Mouse (Mus musculus) neural tube, embryonic 12.5 days (tissue): ENCODE results near the gene Rnaseh1. TPM values are rescaled to one million over a fixed set of nuclear protein-coding genes. Genes with fewer than 3 reads are reported as not detected.

Experiments used
- ATAC-seq: fragments of 200-750 bp; cut with Nextera tagmentation; 2 replicates; pipeline ENCODE4 v1.8.0; 2017; ENCODE audit warnings: low read depth, mild to moderate bottlenecking, moderate TSS enrichment, moderate library complexity; ENCODE audit not compliant: low FRiP score
- H3K27ac ChIP-seq: fragments of 300-500 bp; sonication (generic); 2 replicates; pipeline ENCODE4 v1.5.1; 2016
- H3K27me3 ChIP-seq: fragments of 300-500 bp; sonication (generic); replicated peaks from 2 replicates; pipeline ENCODE4 v1.6.1; 2016; ENCODE audit warnings: mild to moderate bottlenecking
- H3K36me3 ChIP-seq: fragments of 300-500 bp; sonication (generic); 2 replicates; pipeline ENCODE4 v1.6.1; 2016; ENCODE audit warnings: mild to moderate bottlenecking
- H3K4me1 ChIP-seq: fragments of 300-500 bp; sonication (generic); 2 replicates; pipeline ENCODE4 v1.6.1; 2016
- H3K4me2 ChIP-seq: fragments of 300-500 bp; sonication (generic); replicated peaks from 2 replicates; pipeline ENCODE4 v1.6.1; 2016; ENCODE audit warnings: mild to moderate bottlenecking
- H3K4me3 ChIP-seq: fragments of 300-500 bp; sonication (generic); 2 replicates; pipeline ENCODE4 v1.5.1; 2016
- H3K9ac ChIP-seq: fragments of 300-500 bp; sonication (generic); 2 replicates; pipeline ENCODE4 v1.6.1; 2016; ENCODE audit warnings: mild to moderate bottlenecking
- H3K9me3 ChIP-seq: fragments of 300-500 bp; sonication (generic); 2 replicates; pipeline ENCODE4 v1.6.1; 2016; ENCODE audit warnings: mild to moderate bottlenecking
- WGBS: fragments of 180-500 bp; shearing (Covaris S2); methylation state at CpG from one replicate; pipeline ENCODE4 v1.1.7; 2016; 5-methylcytosine and 5-hydroxymethylcytosine counted together
- polyA plus RNA-seq: library from polyadenylated mRNA; unstranded; fragments of >200 nt; fragmentation: Nextera tagmentation; extraction: Ambion mirVana; gene quantifications from 2 replicates; pipeline ENCODE4 v1.2.1, GENCODE M21; 2016

Gene Rnaseh1
- polyA plus RNA-seq, 1 experiment from 2014 or later: 29.3 TPM

GRCm38 (mm10) chr12:28624251-28624650 lies 25.2 kb upstream of the Rnaseh1 start:
- no peaks in the 10 kb centered on the region for H3K9me3 ChIP-seq
- ATAC-seq: no peak
- no peak overlapping the region for H3K4me2 ChIP-seq
- no peak overlapping the region for H3K27ac ChIP-seq
- peaks cover 14% of the 10 kb centered on the region for H3K36me3 ChIP-seq
- H3K27me3 ChIP-seq: no peaks in the 10 kb centered on the region
- no peak overlapping the region for H3K9ac ChIP-seq
- H3K4me3 ChIP-seq: no peak overlapping the region
- 94% methylated on average over 2 of the region's 2 CpGs for WGBS
- no peaks in the 10 kb centered on the region; the same call in 1 of the 2 replicates for H3K4me1 ChIP-seq

- no peak overlapping the region for H3K27ac ChIP-seq
- WGBS: 85% methylated on average over 7 of the region's 7 CpGs
- no peak overlapping the region for H3K9ac ChIP-seq
- H3K4me1 ChIP-seq: no peaks in the 10 kb centered on the region; the same call in 1 of the 2 replicates
- peaks cover 26% of the 10 kb centered on the region for H3K36me3 ChIP-seq
- no peak for ATAC-seq
- no peaks in the 10 kb centered on the region for H3K27me3 ChIP-seq
- no peaks in the 10 kb centered on the region for H3K9me3 ChIP-seq
- no peak overlapping the region for H3K4me3 ChIP-seq
- no peak overlapping the region for H3K4me2 ChIP-seq
Observed at GRCm38 (mm10) chr12:28625407-28625806, 24.0 kb upstream of the Rnaseh1 start.

- Histone ChIP-seq H3K9me3 (no peaks in the 10 kb centered on the region), H3K27me3 (no peaks in the 10 kb centered on the region), H3K4me2 (no peak overlapping the region), H3K36me3 (peaks cover 43% of the 10 kb centered on the region), H3K4me1 (no peaks in the 10 kb centered on the region), H3K9ac (no peak overlapping the region), H3K27ac (no peak overlapping the region), H3K4me3 (no peak overlapping the region)
- no peak for ATAC-seq
- 79% methylated on average over 4 of the region's 4 CpGs for WGBS
Observed at GRCm38 (mm10) chr12:28627092-28627491, 22.3 kb upstream of the Rnaseh1 start.

- Histone ChIP-seq H3K4me1 (0 out of 2 replicates have a peak, but pooled peaks cover 1% of the 10 kb centered on the region), H3K27ac (no peak overlapping the region), H3K9ac (no peak overlapping the region), H3K4me2 (no peak overlapping the region), H3K9me3 (no peaks in the 10 kb centered on the region), H3K27me3 (no peaks in the 10 kb centered on the region), H3K4me3 (no peak overlapping the region), H3K36me3 (peaks cover 56% of the 10 kb centered on the region)
- ATAC-seq: no peak
- 98% methylated on average over 2 of the region's 2 CpGs for WGBS
Observed at GRCm38 (mm10) chr12:28628436-28628835, 21.0 kb upstream of the Rnaseh1 start.

GRCm38 (mm10) chr12:28635058-28635534 lies 14.3 kb upstream of the Rnaseh1 start:
- H3K4me3 ChIP-seq: peak overlapping the region; percentile 85
- peak overlapping the region; percentile 54; the same call in 1 of the 2 replicates for H3K27ac ChIP-seq
- peaks cover 15% of the 10 kb centered on the region for H3K4me1 ChIP-seq
- H3K9me3 ChIP-seq: no peaks in the 10 kb centered on the region
- no peaks in the 10 kb centered on the region for H3K27me3 ChIP-seq
- H3K36me3 ChIP-seq: peaks cover 42% of the 10 kb centered on the region
- peak overlapping the region; percentile 99 for H3K9ac ChIP-seq
- peak; percentile 60 for ATAC-seq
- WGBS: 2% methylated on average over 23 of the region's 23 CpGs
- H3K4me2 ChIP-seq: peak overlapping the region; percentile 70

GRCm38 (mm10) chr12:28635535-28636476 lies 13.6 kb upstream of the Rnaseh1 start, which contains the start of gene Rps7:
TSS of gene Rps7 (minus strand) at chr12:28635953.
- ATAC-seq: peak; percentile 96
- Histone ChIP-seq H3K4me1 (peaks cover 15% of the 10 kb centered on the region), H3K9me3 (no peaks in the 10 kb centered on the region), H3K36me3 (peaks cover 35% of the 10 kb centered on the region), H3K4me2 (peak within 1 kb of the TSS; percentile 70), H3K27ac (peak within 1 kb of the TSS; percentile 54; the same call in 1 of the 2 replicates), H3K4me3 (peak within 1 kb of the TSS; percentile 85), H3K9ac (peak within 1 kb of the TSS; percentile 99), H3K27me3 (no peaks in the 10 kb centered on the region)
- WGBS: 6% methylated on average over 69 of the region's 69 CpGs

- 89% methylated on average over 6 of the region's 6 CpGs for WGBS
- Histone ChIP-seq H3K4me3 (no peak overlapping the region), H3K9ac (no peak overlapping the region), H3K4me2 (peak overlapping the region; percentile 58), H3K27ac (no peak overlapping the region), H3K27me3 (no peaks in the 10 kb centered on the region), H3K9me3 (no peaks in the 10 kb centered on the region), H3K4me1 (peaks cover 15% of the 10 kb centered on the region), H3K36me3 (peaks cover 28% of the 10 kb centered on the region)
- 0 out of 2 replicates have a peak, but pooled peaks have one; percentile 10 for ATAC-seq
Observed at GRCm38 (mm10) chr12:28636543-28636942, 12.9 kb upstream of the Rnaseh1 start.

- Histone ChIP-seq H3K4me1 (peaks cover 10% of the 10 kb centered on the region), H3K9ac (no peak overlapping the region), H3K9me3 (no peaks in the 10 kb centered on the region), H3K36me3 (peaks cover 5% of the 10 kb centered on the region), H3K4me3 (no peak overlapping the region), H3K27me3 (no peaks in the 10 kb centered on the region), H3K4me2 (no peak overlapping the region), H3K27ac (no peak overlapping the region)
- 65% methylated on average over 2 of the region's 2 CpGs for WGBS
- ATAC-seq: no peak
Observed at GRCm38 (mm10) chr12:28638778-28639177, 10.6 kb upstream of the Rnaseh1 start.

- H3K4me3 ChIP-seq: no peak overlapping the region
- H3K4me1 ChIP-seq: no peaks in the 10 kb centered on the region
- WGBS: 87% methylated on average over 4 of the region's 4 CpGs
- H3K4me2 ChIP-seq: no peak overlapping the region
- H3K36me3 ChIP-seq: peaks cover 44% of the 10 kb centered on the region
- no peaks in the 10 kb centered on the region for H3K9me3 ChIP-seq
- no peak overlapping the region for H3K9ac ChIP-seq
- H3K27ac ChIP-seq: no peak overlapping the region
- H3K27me3 ChIP-seq: no peaks in the 10 kb centered on the region
- no peak for ATAC-seq
Observed at GRCm38 (mm10) chr12:28662628-28663027, 13.2 kb downstream of the Rnaseh1 start.

GRCm38 (mm10) chr12:28666734-28667133 lies 17.3 kb downstream of the Rnaseh1 start:
- no peak for ATAC-seq
- Histone ChIP-seq H3K27me3 (no peaks in the 10 kb centered on the region), H3K9ac (no peak overlapping the region), H3K4me1 (no peaks in the 10 kb centered on the region), H3K4me2 (no peak overlapping the region), H3K4me3 (no peak overlapping the region), H3K9me3 (no peaks in the 10 kb centered on the region), H3K36me3 (peaks cover 8% of the 10 kb centered on the region; the same call in 1 of the 2 replicates), H3K27ac (no peak overlapping the region)
- WGBS: 91% methylated on average over 4 of the region's 4 CpGs

GRCm38 (mm10) chr12:28667287-28667686 lies 17.9 kb downstream of the Rnaseh1 start:
- Histone ChIP-seq H3K27me3 (no peaks in the 10 kb centered on the region), H3K4me2 (no peak overlapping the region), H3K9ac (no peak overlapping the region), H3K9me3 (no peaks in the 10 kb centered on the region), H3K4me3 (no peak overlapping the region), H3K36me3 (peaks cover 4% of the 10 kb centered on the region; the same call in 1 of the 2 replicates), H3K4me1 (no peaks in the 10 kb centered on the region), H3K27ac (no peak overlapping the region)
- no peak for ATAC-seq
- WGBS: 55% methylated on average over 8 of the region's 8 CpGs

GRCm38 (mm10) chr12:28674038-28674720 lies 24.8 kb downstream of the Rnaseh1 start:
- 87% methylated on average over 10 of the region's 10 CpGs for WGBS
- no peaks in the 10 kb centered on the region for H3K9me3 ChIP-seq
- no peak for ATAC-seq
- no peaks in the 10 kb centered on the region for H3K36me3 ChIP-seq
- H3K9ac ChIP-seq: no peak overlapping the region
- H3K27ac ChIP-seq: no peak overlapping the region
- H3K4me2 ChIP-seq: peak overlapping the region; percentile 61; the same call in 1 of the 2 replicates
- H3K4me1 ChIP-seq: peaks cover 8% of the 10 kb centered on the region
- no peaks in the 10 kb centered on the region for H3K27me3 ChIP-seq
- H3K4me3 ChIP-seq: no peak overlapping the region
